Mouse (Mus musculus) bone marrow macrophage, adult 2 months (primary cell): Measurements from ENCODE around the gene Stxbp1. TPM values are rescaled to one million over a fixed set of nuclear protein-coding genes. Genes with fewer than 3 reads are reported as not detected.

Experiments
- H3K27ac ChIP-seq: 2 replicates; pipeline ENCODE4 v1.5.1; 2012; ENCODE audit warnings: low read depth, low read length; ENCODE audit not compliant: insufficient read depth
- H3K4me1 ChIP-seq: 2 replicates; pipeline ENCODE4 v1.6.1; 2012; ENCODE audit warnings: low read length; ENCODE audit not compliant: control insufficient read depth, insufficient read depth
- H3K4me3 ChIP-seq: 2 replicates; pipeline ENCODE4 v1.5.1; 2012; ENCODE audit warnings: mild to moderate bottlenecking, low read length, moderate library complexity; ENCODE audit not compliant: insufficient read depth
- CTCF ChIP-seq: IDR thresholded peaks from 2 replicates; pipeline ENCODE4 v1.5.1; 2012; ENCODE audit warnings: low read depth, mild to moderate bottlenecking, low read length, moderate library complexity
- POLR2A ChIP-seq: IDR thresholded peaks from 2 replicates; pipeline ENCODE4 v1.6.1; 2012; ENCODE audit warnings: mild to moderate bottlenecking, low read depth, low read length, borderline replicate concordance
- polyA plus RNA-seq: library from polyadenylated mRNA; stranded (reverse); fragments of >200 nt; gene quantifications from 2 replicates; pipeline ENCODE4 v1.2.4, GENCODE M21; 2012; ENCODE audit not compliant: missing spikeins, insufficient read depth, insufficient read length

Stxbp1 gene
- polyA plus RNA-seq, 1 experiment: 17.7 TPM

- TF ChIP-seq CTCF (no peak), POLR2A (no peak)
- peaks cover 6% of the 10 kb centered on the region for H3K4me1 ChIP-seq
- H3K4me3 ChIP-seq: no peak overlapping the region
- H3K27ac ChIP-seq: no peak overlapping the region
Measured at GRCm38 (mm10) chr2:32772626-32773279, 74.3 kb downstream of the Stxbp1 start.

- TF ChIP-seq CTCF (no peak), POLR2A (no peak)
- Histone ChIP-seq H3K27ac (no peak overlapping the region), H3K4me3 (no peak overlapping the region), H3K4me1 (peaks cover 6% of the 10 kb centered on the region)
Measured at GRCm38 (mm10) chr2:32771886-32772285, 75.2 kb downstream of the Stxbp1 start.

GRCm38 (mm10) chr2:32769327-32770085, 77.5 kb downstream of the Stxbp1 start:
- TF ChIP-seq CTCF: no peak
- no peak overlapping the region for H3K27ac ChIP-seq
- no peak overlapping the region for H3K4me3 ChIP-seq
- no peaks in the 10 kb centered on the region for H3K4me1 ChIP-seq

GRCm38 (mm10) chr2:32768661-32769285, 78.3 kb downstream of the Stxbp1 start:
- H3K27ac ChIP-seq: no peak overlapping the region
- TF ChIP-seq POLR2A (no peak), CTCF (no peak)
- H3K4me1 ChIP-seq: no peaks in the 10 kb centered on the region
- H3K4me3 ChIP-seq: no peak overlapping the region

GRCm38 (mm10) chr2:32767241-32767640, 79.8 kb downstream of the Stxbp1 start:
- TF ChIP-seq CTCF (no peak), POLR2A (no peak)

GRCm38 (mm10) chr2:32763353-32763752, 83.7 kb downstream of the Stxbp1 start:
- H3K4me1 ChIP-seq: peaks cover 9% of the 10 kb centered on the region
- no peak overlapping the region for H3K27ac ChIP-seq
- TF ChIP-seq CTCF (no peak; the same call in 1 of the 2 replicates), POLR2A (no peak)
- no peak overlapping the region for H3K4me3 ChIP-seq

More at GRCm38 (mm10) chr2:32767241-32767640, 79.8 kb downstream of the Stxbp1 start:
- Histone ChIP-seq H3K27ac (no peak overlapping the region), H3K4me3 (no peak overlapping the region), H3K4me1 (no peaks in the 10 kb centered on the region)

GRCm38 (mm10) chr2:32761859-32762258, 85.2 kb downstream of the Stxbp1 start:
- TF ChIP-seq POLR2A (no peak), CTCF (no peak)
- Histone ChIP-seq H3K27ac (no peak overlapping the region), H3K4me3 (no peak overlapping the region), H3K4me1 (peaks cover 10% of the 10 kb centered on the region)

GRCm38 (mm10) chr2:32761361-32761760, 85.7 kb downstream of the Stxbp1 start:
- TF ChIP-seq CTCF (no peak), POLR2A (no peak)
- Histone ChIP-seq H3K4me3 (no peak overlapping the region), H3K27ac (no peak overlapping the region), H3K4me1 (peaks cover 10% of the 10 kb centered on the region)

GRCm38 (mm10) chr2:32759001-32759400, 88.0 kb downstream of the Stxbp1 start:
- Histone ChIP-seq H3K27ac (no peak overlapping the region), H3K4me3 (no peak overlapping the region), H3K4me1 (peaks cover 10% of the 10 kb centered on the region)
- TF ChIP-seq POLR2A (no peak), CTCF (no peak)

GRCm38 (mm10) chr2:32758503-32758902, 88.5 kb downstream of the Stxbp1 start:
- H3K4me1 ChIP-seq: peaks cover 10% of the 10 kb centered on the region

More at GRCm38 (mm10) chr2:32758503-32758902, 88.5 kb downstream of the Stxbp1 start:
- Histone ChIP-seq H3K4me3 (no peak overlapping the region), H3K27ac (no peak overlapping the region)
- TF ChIP-seq CTCF: no peak
- no peak for TF ChIP-seq POLR2A
